Mouse (Mus musculus) left cerebral cortex, postnatal 25 days (tissue): ENCODE data around the gene Sgk2. TPM values are rescaled to one million over a fixed set of nuclear protein-coding genes. Genes with fewer than 3 reads are reported as not detected.
A peak's percentile ranks its signal among the peaks of the same experiment; 100 is the strongest.

Experiments used
- DNase-seq, 2 experiments: peaks; one replicate each; pipeline ENCODE4 v3.0.0; 2022; ENCODE audit warnings: low spot score in 2 of 2, mixed read lengths in 1 of 2
- intact Hi-C: fragments of 180-260 bp; cut with DNase I; formaldehyde crosslinking; loops from one replicate; pipeline ENCODE4 v1.15.1; 2025
- total RNA-seq, 2 experiments: library from RNA; stranded (reverse); gene quantifications; 2 replicates each; pipeline ENCODE4 v1.2.3; 2021

Gene Sgk2
- total RNA-seq, 2 experiments from 2014 or later = 0.76 to 1.1 TPM

DNA sequence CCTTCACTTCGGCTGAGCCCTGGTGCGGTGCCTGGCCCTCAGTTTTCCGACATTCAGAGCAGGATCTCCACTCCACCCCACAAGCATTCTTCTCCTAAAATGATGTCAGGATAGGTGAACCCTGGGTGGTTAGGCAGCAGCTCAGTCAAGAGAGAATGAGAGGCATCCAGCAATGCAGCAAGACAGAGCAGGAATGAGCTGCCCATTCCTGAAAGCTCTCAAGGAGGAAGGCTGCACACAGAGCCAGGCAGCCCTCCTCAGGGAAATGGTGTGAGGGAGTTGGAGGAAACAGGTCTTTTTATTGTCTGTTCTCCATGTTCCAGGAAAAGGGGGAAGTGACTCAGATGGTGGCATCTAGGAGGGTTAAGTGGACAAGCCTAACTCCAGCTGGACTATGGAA is 366 bp upstream of the Sgk2 start:
- no peak for DNase-seq
- intact Hi-C loops = no loop called here

GRCm38 (mm10) chr2:162988235-162988634 is 1.1 kb downstream of the Sgk2 start:
- no peak for DNase-seq
- intact Hi-C loops = no loop called here

GRCm38 (mm10) chr2:162991394-162992083 is 4.4 kb downstream of the Sgk2 start:
- intact Hi-C loops = no loop called here
- no peak for DNase-seq

DNA sequence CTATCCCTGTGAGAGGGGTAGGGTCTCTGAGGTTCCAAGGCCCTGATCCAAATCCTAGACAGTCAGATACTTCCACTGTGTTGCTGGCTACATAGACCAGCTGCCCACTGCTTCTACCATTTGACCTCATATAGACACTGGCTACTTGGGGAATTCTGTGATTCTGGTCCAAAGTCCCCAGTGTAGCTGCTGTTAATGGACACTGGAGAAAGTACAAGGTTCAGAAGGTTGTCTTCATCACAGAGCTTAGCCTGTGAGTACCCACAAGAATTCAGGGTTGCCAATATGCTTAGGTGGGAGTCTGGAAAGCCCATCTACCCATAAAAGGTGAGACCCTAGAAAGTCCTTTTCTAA is 4.9 kb downstream of the Sgk2 start:
- intact Hi-C loops = no loop called here
- no peak for DNase-seq

GRCm38 (mm10) chr2:162993881-162994616 is 6.9 kb downstream of the Sgk2 start:
- intact Hi-C loops = no loop called here

GRCm38 (mm10) chr2:162998528-162999230 is 11.5 kb downstream of the Sgk2 start:
- DNase-seq = peak; percentile 32 to 71
- intact Hi-C loops = loop anchor here (2.0 kb wide), 1 partner anchor 30 kb away; no protein-coding TSS in a partner anchor

More at GRCm38 (mm10) chr2:162993881-162994616, 6.9 kb downstream of the Sgk2 start:
- DNase-seq = no peak

DNA sequence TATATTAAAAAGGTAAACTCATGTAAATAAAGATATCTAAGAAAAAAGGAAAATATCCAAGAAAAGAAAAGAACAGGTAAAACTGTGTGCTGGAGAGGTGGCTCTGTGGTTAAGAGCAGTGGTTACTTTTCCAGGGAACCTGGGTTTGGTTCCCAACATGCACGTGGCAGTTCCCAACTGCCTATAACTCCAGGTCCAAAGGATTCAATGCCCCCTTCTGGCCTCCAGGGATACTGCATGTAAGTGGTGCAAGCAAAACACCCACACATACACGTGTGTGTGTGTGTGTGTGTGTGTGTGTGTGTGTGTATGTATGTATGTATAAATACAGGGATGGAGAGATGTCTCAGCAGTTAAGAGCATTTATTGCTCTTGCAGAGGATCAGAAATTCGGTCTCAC is 12.6 kb downstream of the Sgk2 start:
- intact Hi-C loops = loop anchor here (2.0 kb wide), 1 partner anchor 31 kb away; no protein-coding TSS in a partner anchor
- DNase-seq = peak in 1 of 2 experiments; percentile 17

- no peak for DNase-seq
- intact Hi-C loops = no loop called here
Observed at GRCm38 (mm10) chr2:163001071-163001470, 13.9 kb downstream of the Sgk2 start.

DNA sequence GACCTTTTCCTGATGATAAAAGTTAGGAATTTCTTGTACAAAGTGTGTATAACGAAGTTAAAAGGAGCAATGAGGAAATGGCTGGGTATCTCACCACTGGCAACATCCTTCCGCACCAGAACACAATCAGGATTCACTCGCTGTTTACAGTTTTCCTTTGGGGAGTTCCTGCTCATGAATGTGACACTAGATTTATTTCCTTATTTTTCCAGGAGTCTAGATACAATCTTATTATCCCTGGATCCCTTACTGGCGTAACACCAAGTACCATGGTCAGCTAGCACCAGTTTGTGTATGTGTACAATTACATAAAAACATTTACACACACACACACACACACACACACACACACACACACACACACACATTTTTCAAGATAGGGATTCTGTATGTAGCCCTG is 20.2 kb downstream of the Sgk2 start:
- DNase-seq = no peak
- intact Hi-C loops = no loop called here

DNA sequence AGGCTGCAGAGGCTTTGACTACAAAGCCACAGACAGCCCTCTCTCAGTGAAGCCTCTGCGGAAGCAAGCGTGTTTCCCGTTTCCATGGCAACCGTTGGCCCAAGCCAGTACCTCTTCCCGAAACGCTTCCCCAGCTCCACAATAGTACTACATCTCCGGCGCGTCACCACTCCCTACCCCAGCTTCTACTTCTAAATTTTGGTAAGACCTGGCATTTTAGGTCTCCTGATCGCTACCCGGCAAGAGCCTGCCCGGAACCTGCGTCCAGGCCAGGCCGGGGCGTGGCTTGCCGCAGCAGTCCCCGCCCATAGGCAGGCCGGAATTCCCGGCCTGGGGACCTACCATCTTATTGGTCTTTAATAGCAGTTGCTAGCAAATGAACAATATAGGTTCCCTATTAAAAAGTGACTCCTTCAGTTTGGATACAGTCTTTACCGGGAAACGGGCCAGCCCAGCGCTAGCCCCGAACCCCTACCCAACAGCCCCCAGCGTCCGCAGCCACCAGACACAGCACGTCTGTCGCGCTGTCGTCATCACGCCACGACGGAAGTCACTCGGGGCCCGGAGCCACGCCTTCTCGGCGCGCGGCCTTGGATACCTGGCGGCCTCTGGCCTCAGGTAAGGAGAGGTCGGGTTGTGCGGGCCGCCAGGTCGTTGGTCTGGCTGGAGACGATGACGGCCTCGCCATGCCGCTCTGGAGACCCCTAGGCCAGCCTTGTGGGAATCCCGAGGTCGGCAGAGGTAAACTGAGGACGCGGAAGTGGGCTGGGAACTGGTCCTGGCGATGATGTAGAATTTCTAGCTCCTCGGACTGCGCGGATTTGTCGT is 30.0 kb downstream of the Sgk2 start, which contains the start of gene Ift52:
Gene Ift52, plus strand, starts transcription at position 439 of the 828 bp plus-strand sequence.
- peak; percentile 95 to 96 for DNase-seq
- intact Hi-C loops = loop anchor here (5.0 kb wide), 1 partner anchor 85 kb away; the partner anchor contains the start of gene Srsf6

- intact Hi-C loops = no loop called here
Observed at GRCm38 (mm10) chr2:163031289-163031688, 44.2 kb downstream of the Sgk2 start.

GRCm38 (mm10) chr2:163031757-163032156 is 44.6 kb downstream of the Sgk2 start:
- DNase-seq = no peak
- intact Hi-C loops = no loop called here

More at GRCm38 (mm10) chr2:163031289-163031688, 44.2 kb downstream of the Sgk2 start:
- no peak for DNase-seq

DNA sequence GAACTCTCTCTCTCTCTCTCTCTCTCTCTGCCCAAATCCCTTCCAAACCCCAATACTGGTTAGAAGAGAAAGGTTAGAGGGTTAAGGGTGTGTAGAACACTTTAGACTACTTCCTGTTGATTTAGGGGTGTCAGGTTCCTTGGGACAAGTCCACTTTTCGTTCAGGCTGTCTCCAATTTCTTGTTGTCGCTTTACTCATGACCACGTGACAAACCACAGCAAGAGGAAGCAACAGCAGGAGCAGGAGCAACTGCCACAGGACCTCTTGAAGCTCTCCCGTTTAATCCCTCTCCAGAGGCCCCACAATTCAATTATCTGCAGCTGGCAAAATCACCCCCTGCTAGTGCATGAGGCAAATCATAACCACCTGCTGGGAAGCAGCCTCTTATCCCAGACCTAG is 45.5 kb downstream of the Sgk2 start:
- DNase-seq = no peak
- intact Hi-C loops = no loop called here

GRCm38 (mm10) chr2:163039940-163040339 is 52.8 kb downstream of the Sgk2 start:
- DNase-seq = no peak
- intact Hi-C loops = no loop called here

DNA sequence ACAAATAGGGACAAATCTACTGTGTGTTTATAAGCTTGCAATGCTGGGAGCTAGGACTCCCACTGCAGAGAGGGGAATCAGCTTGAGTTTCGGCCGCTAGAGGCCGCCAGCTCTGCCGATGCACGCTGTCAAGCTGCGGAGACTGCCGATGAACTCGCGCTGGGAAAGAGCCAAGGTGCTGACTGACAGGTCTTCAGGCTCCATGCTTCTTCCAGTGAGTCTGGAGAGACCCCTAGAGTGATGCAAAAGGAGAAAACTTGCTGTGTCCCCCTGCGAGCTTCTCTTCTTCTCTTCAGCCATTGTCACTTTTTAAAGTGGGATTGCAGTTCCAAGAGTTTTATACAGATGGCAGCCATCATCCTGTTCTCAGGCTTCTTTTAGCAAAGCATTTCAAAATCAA is 61.0 kb downstream of the Sgk2 start:
- peak; percentile 67 to 70 for DNase-seq
- intact Hi-C loops = loop anchor here (2.0 to 5.0 kb wide), 2 partner anchors 283 to 354 kb away; no protein-coding TSS in a partner anchor

DNA sequence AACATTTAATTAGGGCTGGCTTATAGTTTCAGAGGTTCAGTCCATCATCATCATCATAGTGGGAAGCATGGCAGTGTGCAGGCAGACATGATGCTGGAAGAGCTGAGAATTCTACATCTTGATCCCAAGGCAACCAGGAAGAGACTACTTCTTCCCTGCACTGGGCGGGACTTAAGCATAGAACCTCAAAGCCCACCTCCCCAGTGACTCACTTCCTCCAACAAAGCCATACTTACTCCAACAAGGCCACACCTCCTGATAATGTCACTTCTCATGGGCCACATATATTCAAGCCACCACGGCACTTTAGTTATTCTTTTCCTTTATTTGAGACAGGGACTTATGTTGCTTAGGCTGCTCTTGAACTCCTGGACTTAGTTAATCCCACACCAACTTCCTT is 62.0 kb downstream of the Sgk2 start:
- no peak for DNase-seq
- intact Hi-C loops = loop anchor here (2.0 to 5.0 kb wide), 2 partner anchors 282 to 353 kb away; no protein-coding TSS in a partner anchor

- intact Hi-C loops = no loop called here
- DNase-seq = no peak
Observed at GRCm38 (mm10) chr2:163051691-163052090, 64.6 kb downstream of the Sgk2 start.

DNA sequence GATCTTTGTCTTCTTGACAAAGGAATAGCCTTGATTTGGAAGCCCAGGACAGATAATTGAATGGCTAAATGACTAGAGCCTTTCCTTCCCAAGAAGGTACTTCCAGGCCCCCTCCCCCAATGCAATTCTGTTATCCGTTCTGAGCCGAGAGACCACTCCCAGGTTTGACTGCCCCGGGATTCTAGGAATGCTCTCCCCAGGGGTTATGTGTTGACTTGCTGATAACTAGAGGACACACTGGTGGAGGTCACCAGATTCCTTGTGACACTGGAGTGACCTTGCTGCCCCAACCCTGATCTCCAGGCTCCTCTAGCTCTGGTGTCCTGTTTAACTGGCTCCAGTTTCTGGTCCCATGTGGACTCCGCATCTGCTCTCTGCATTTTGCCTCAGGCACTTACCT is 65.0 kb downstream of the Sgk2 start:
- intact Hi-C loops = no loop called here
- DNase-seq = no peak

GRCm38 (mm10) chr2:163052826-163053225 is 65.7 kb downstream of the Sgk2 start:
- intact Hi-C loops = no loop called here
- no peak for DNase-seq
